Mouse (Mus musculus): ENCODE measurements around the gene Meioc.
A peak's percentile ranks its signal among the peaks of the same experiment; 100 is the strongest.

- TF ChIP-seq FOSL1 (IDR thresholded peaks at IDR 0.05; ENCODE audit: insufficient read depth, low read length, poor library complexity, severe bottlenecking) (peak; percentile 80), CTCF (IDR thresholded peaks at IDR 0.05; ENCODE audit: control insufficient read depth, insufficient read depth, insufficient read length) (no peak), MYOG (IDR thresholded peaks at IDR 0.05; ENCODE audit: control insufficient read depth, extremely low read depth, insufficient read length) (no peak), USF1 (IDR thresholded peaks at IDR 0.05; ENCODE audit: low read depth) (peak; percentile 79), MAX (IDR thresholded peaks at IDR 0.05) (peak; percentile 83), CEBPB (IDR thresholded peaks at IDR 0.05; ENCODE audit: low read depth) (peak; percentile 99)
These were observed 19.6 kb upstream of the Meioc start for GRCm38 (mm10) chr11:102643891-102644382.
